In the genomic region with DNA sequence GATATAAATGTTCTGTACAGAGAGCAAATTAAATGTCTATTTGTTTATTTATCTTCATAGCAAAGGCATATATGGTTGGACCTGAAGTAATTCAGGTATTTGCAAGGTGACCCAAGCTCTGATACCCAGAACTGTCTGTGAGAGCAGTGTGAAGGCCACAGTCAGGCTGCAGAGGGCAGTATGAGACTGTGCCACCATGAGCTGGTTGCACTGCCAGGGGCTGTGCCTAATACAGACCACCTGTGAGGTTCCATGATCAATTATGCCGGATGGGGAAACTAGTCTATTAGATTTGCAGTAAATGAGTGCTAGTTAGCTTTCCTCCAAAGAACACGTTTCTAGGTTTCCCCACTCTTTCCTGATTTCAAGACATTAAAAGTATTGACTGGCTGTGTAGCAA, we compare ENCODE assay signal across 8 mouse cellular contexts.
DNase-seq lines count a peak whose midpoint lies in the region; ATAC-seq and TF ChIP-seq lines count a peak whose summit lies in the region.

No protein-coding gene starts in this region.

- peak; percentile 74 for TF ChIP-seq CTCF in ES-Bruce4 (IDR thresholded peaks at IDR 0.05; ENCODE audit: low read depth, low read length)

- no peak for TF ChIP-seq POLR2A in ES-Bruce4 (IDR thresholded peaks at IDR 0.05; ENCODE audit: insufficient read depth, low read length)

- H3K4me2 ChIP-seq in embryonic facial prominence, embryonic 11.5 days (ENCODE audit: low read depth, low read length), result no peak overlapping the region
- no peak overlapping the region for H3K4me2 ChIP-seq in limb, embryonic 12.5 days
- no peak overlapping the region for H3K4me2 ChIP-seq in stomach, embryonic 14.5 days (replicated peaks; ENCODE audit: low read depth, low read length)

- H3K36me3 ChIP-seq in ES-Bruce4 (ENCODE audit: control insufficient read depth, insufficient read depth, low read length, poor library complexity, severe bottlenecking), result no peaks in the 10 kb centered on the region
- no peaks in the 10 kb centered on the region for H3K36me3 ChIP-seq in embryonic facial prominence, embryonic 11.5 days (replicated peaks; ENCODE audit: control insufficient read depth, insufficient read depth, low read depth, low read length)
- H3K36me3 ChIP-seq in limb, embryonic 12.5 days, result no peaks in the 10 kb centered on the region
- H3K36me3 ChIP-seq in stomach, embryonic 14.5 days (ENCODE audit: control insufficient read depth, insufficient read depth, low read length), result no peaks in the 10 kb centered on the region

- H3K9ac ChIP-seq in ES-Bruce4 (ENCODE audit: low read depth, poor library complexity, severe bottlenecking), result no peak overlapping the region
- H3K9ac ChIP-seq in embryonic facial prominence, embryonic 11.5 days (replicated peaks; ENCODE audit: low read length), result no peak overlapping the region
- H3K9ac ChIP-seq in limb, embryonic 12.5 days (replicated peaks), result no peak overlapping the region
- no peak overlapping the region for H3K9ac ChIP-seq in stomach, embryonic 14.5 days (replicated peaks; ENCODE audit: low read depth, low read length)

- ATAC-seq in embryonic facial prominence, embryonic 11.5 days (replicated peaks; ENCODE audit: insufficient number of reproducible peaks, low FRiP score, low TSS enrichment, low read depth), result peak; percentile 78; the same call in 1 of the 2 replicates
- peak; percentile 80; the same call in 1 of the 2 replicates for ATAC-seq in limb, embryonic 12.5 days (ENCODE audit: insufficient number of reproducible peaks, insufficient read depth, low FRiP score, low TSS enrichment, low read depth)
- ATAC-seq in stomach, embryonic 14.5 days (ENCODE audit: insufficient number of reproducible peaks, insufficient read depth, low FRiP score, low read depth), result peak; percentile 57; the same call in 1 of the 2 replicates
- no peak for ATAC-seq in frontal cortex, adult (ENCODE audit: low TSS enrichment)

- H3K4me1 ChIP-seq in ES-Bruce4 (ENCODE audit: control insufficient read depth, insufficient read depth, low read length), result no peaks in the 10 kb centered on the region
- H3K4me1 ChIP-seq in embryonic facial prominence, embryonic 11.5 days (ENCODE audit: control insufficient read depth, insufficient read depth, low read length), result no peaks in the 10 kb centered on the region
- H3K4me1 ChIP-seq in limb, embryonic 12.5 days (replicated peaks), result peaks cover 4% of the 10 kb centered on the region; the same call in 1 of the 2 replicates
- peaks cover 4% of the 10 kb centered on the region; the same call in 1 of the 2 replicates for H3K4me1 ChIP-seq in stomach, embryonic 14.5 days (ENCODE audit: control insufficient read depth, insufficient read depth, low read length)

- intact Hi-C loops in heart, postnatal 25 days (cut with DNase I), result no loop called here

- no peak overlapping the region for H3K4me3 ChIP-seq in ES-Bruce4 (ENCODE audit: low read depth, low read length)
- H3K4me3 ChIP-seq in embryonic facial prominence, embryonic 11.5 days (ENCODE audit: low read depth, low read length), result no peak overlapping the region
- H3K4me3 ChIP-seq in limb, embryonic 12.5 days (replicated peaks), result no peak overlapping the region
- H3K4me3 ChIP-seq in stomach, embryonic 14.5 days (ENCODE audit: low read depth, low read length), result no peak overlapping the region

- H3K27me3 ChIP-seq in ES-Bruce4 (ENCODE audit: control insufficient read depth, insufficient read depth, low read length, poor library complexity, severe bottlenecking), result no peaks in the 10 kb centered on the region
- no peaks in the 10 kb centered on the region for H3K27me3 ChIP-seq in embryonic facial prominence, embryonic 11.5 days (ENCODE audit: control insufficient read depth, insufficient read depth, low read length)
- H3K27me3 ChIP-seq in limb, embryonic 12.5 days, result peaks cover 27% of the 10 kb centered on the region
- no peaks in the 10 kb centered on the region for H3K27me3 ChIP-seq in stomach, embryonic 14.5 days (ENCODE audit: control insufficient read depth, insufficient read depth, low read length)

- peak; percentile 37 for DNase-seq in heart, postnatal 4 days
- DNase-seq in heart, postnatal 25 days (ENCODE audit: low spot score), result no peak
- DNase-seq in embryonic facial prominence, embryonic 11.5 days (ENCODE audit: low spot score), result peak; percentile 79
- DNase-seq in urinary bladder, adult 2 months (ENCODE audit: low spot score), result no peak

- 19% methylated on average over 2 of the region's 2 CpGs for WGBS in embryonic facial prominence, embryonic 11.5 days
- 9% methylated on average over 2 of the region's 2 CpGs for WGBS in limb, embryonic 12.5 days
- 27% methylated on average over 2 of the region's 2 CpGs for WGBS in stomach, embryonic 14.5 days

- no peak for TF ChIP-seq EP300 in ES-Bruce4 (IDR thresholded peaks at IDR 0.05; ENCODE audit: insufficient read depth, low read depth, low read length)

- H3K27ac ChIP-seq in ES-Bruce4 (ENCODE audit: insufficient read depth, low read length), result no peak overlapping the region
- H3K27ac ChIP-seq in embryonic facial prominence, embryonic 11.5 days (replicated peaks; ENCODE audit: low read depth, low read length), result no peak overlapping the region
- no peak overlapping the region for H3K27ac ChIP-seq in limb, embryonic 12.5 days
- H3K27ac ChIP-seq in stomach, embryonic 14.5 days (ENCODE audit: low read length), result no peak overlapping the region

- no peaks in the 10 kb centered on the region for H3K9me3 ChIP-seq in ES-Bruce4 (replicated peaks; ENCODE audit: control insufficient read depth, insufficient read depth, low read length, poor library complexity, severe bottlenecking)
- no peaks in the 10 kb centered on the region for H3K9me3 ChIP-seq in embryonic facial prominence, embryonic 11.5 days (replicated peaks; ENCODE audit: control insufficient read depth, low read length)
- no peaks in the 10 kb centered on the region for H3K9me3 ChIP-seq in limb, embryonic 12.5 days
- H3K9me3 ChIP-seq in stomach, embryonic 14.5 days (ENCODE audit: control insufficient read depth, low read depth, low read length), result no peaks in the 10 kb centered on the region

Comparison
In these comparisons a context has a peak if more than half of its experiments do, and no peak if none do; other contexts are left out.
1. DNase-seq: peak in heart, postnatal 4 days (single experiment) and embryonic facial prominence, embryonic 11.5 days (single experiment); none in heart, postnatal 25 days (single experiment) and urinary bladder, adult 2 months (single experiment).